Mouse (Mus musculus): Measurements from ENCODE around the gene Pomp. TPM values are rescaled to one million over a fixed set of nuclear protein-coding genes. Genes with fewer than 3 reads are reported as not detected.

Gene Pomp
- polyA plus RNA-seq, 1 experiment from 2014 or later = 392 TPM

- POLR2A ChIA-PET = interaction anchor here (0.5 kb wide), 1 partner anchor 28 kb away, joined by 3 read pairs; no protein-coding TSS in a partner anchor
- TF ChIP-seq CTCF (IDR thresholded peaks at IDR 0.05) = no peak
- ATAC-seq (no peak), DNase-seq (ENCODE audit: low read depth, low spot score) (no peak)
- in situ Hi-C loops (cut with MboI; ENCODE audit: low pct_unique_long_range_greater_than_20kb) = no loop called here
- H3K27me3 ChIP-seq = no peaks in the 10 kb centered on the region
- CTCF ChIA-PET = no interaction called here
Observed at GRCm38 (mm10) chr5:147898968-147899549, 38.8 kb downstream of the Pomp start.

- ChIA-PET POLR2A (no interaction called here), CTCF (no interaction called here)
- DNase-seq (ENCODE audit: low read depth, low spot score) (no peak), ATAC-seq (no peak)
- in situ Hi-C loops (cut with MboI; ENCODE audit: low pct_unique_long_range_greater_than_20kb) = no loop called here
- H3K27me3 ChIP-seq = no peaks in the 10 kb centered on the region
- no peak for TF ChIP-seq CTCF (IDR thresholded peaks at IDR 0.05)
Observed at GRCm38 (mm10) chr5:147902008-147902757, 41.9 kb downstream of the Pomp start.

- CTCF ChIA-PET = no interaction called here
- in situ Hi-C loops (cut with MboI; ENCODE audit: low pct_unique_long_range_greater_than_20kb) = no loop called here
- DNase-seq (ENCODE audit: low read depth, low spot score) (no peak), ATAC-seq (no peak)
- TF ChIP-seq CTCF (IDR thresholded peaks at IDR 0.05) = no peak
- POLR2A ChIA-PET = no interaction called here
- H3K27me3 ChIP-seq = no peaks in the 10 kb centered on the region
Observed at GRCm38 (mm10) chr5:147903166-147903565, 42.9 kb downstream of the Pomp start.

GRCm38 (mm10) chr5:147907144-147907543, 46.9 kb downstream of the Pomp start:
- TF ChIP-seq CTCF (IDR thresholded peaks at IDR 0.05) = peak; percentile 47
- ChIA-PET CTCF (interaction anchor here (1.6 kb wide), 2 partner anchors 13 to 22 kb away, joined by 4 to 6 read pairs; partner anchors contain the start of gene Slc46a3), POLR2A (no interaction called here)
- H3K27me3 ChIP-seq = no peaks in the 10 kb centered on the region
- in situ Hi-C loops (cut with MboI; ENCODE audit: low pct_unique_long_range_greater_than_20kb) = no loop called here
- no peak for ATAC-seq
- DNase-seq (ENCODE audit: low read depth, low spot score) = no peak

- no peak for TF ChIP-seq CTCF (IDR thresholded peaks at IDR 0.05)
- in situ Hi-C loops (cut with MboI; ENCODE audit: low pct_unique_long_range_greater_than_20kb) = no loop called here
- ChIA-PET POLR2A (no interaction called here), CTCF (interaction anchor here (1.6 kb wide), 3 partner anchors 13 to 21 kb away, joined by 3 to 6 read pairs (median 4); partner anchors contain the start of gene Slc46a3)
- H3K27me3 ChIP-seq = no peaks in the 10 kb centered on the region
- ATAC-seq (no peak), DNase-seq (ENCODE audit: low read depth, low spot score) (no peak)
Observed at GRCm38 (mm10) chr5:147907851-147908250, 47.6 kb downstream of the Pomp start.

GRCm38 (mm10) chr5:147910807-147911509, 50.7 kb downstream of the Pomp start:
- POLR2A ChIA-PET = interaction anchor here (0.6 kb wide), 1 partner anchor 350 kb away, joined by 4 read pairs; no protein-coding TSS in a partner anchor
- TF ChIP-seq CTCF (IDR thresholded peaks at IDR 0.05) = peak; percentile 54
- CTCF ChIA-PET = interaction anchor here (1.1 to 2.0 kb wide), 3 partner anchors 17 to 34 kb away, joined by 3 to 5 read pairs (median 4); partner anchors contain the start of gene Slc46a3
- in situ Hi-C loops (cut with MboI; ENCODE audit: low pct_unique_long_range_greater_than_20kb) = no loop called here
- ATAC-seq (no peak), DNase-seq (ENCODE audit: low read depth, low spot score) (no peak)
- H3K27me3 ChIP-seq = no peaks in the 10 kb centered on the region

GRCm38 (mm10) chr5:147911744-147912143, 51.5 kb downstream of the Pomp start:
- no peak for TF ChIP-seq CTCF (IDR thresholded peaks at IDR 0.05)
- ATAC-seq (no peak), DNase-seq (ENCODE audit: low read depth, low spot score) (no peak)
- H3K27me3 ChIP-seq = no peaks in the 10 kb centered on the region
- POLR2A ChIA-PET = no interaction called here
- in situ Hi-C loops (cut with MboI; ENCODE audit: low pct_unique_long_range_greater_than_20kb) = no loop called here
- CTCF ChIA-PET = no interaction called here

- H3K27me3 ChIP-seq = no peaks in the 10 kb centered on the region
- DNase-seq (ENCODE audit: low read depth, low spot score) (no peak), ATAC-seq (no peak)
- CTCF ChIA-PET = no interaction called here
- in situ Hi-C loops (cut with MboI; ENCODE audit: low pct_unique_long_range_greater_than_20kb) = no loop called here
- no peak for TF ChIP-seq CTCF (IDR thresholded peaks at IDR 0.05)
- POLR2A ChIA-PET = no interaction called here
Observed at GRCm38 (mm10) chr5:147913241-147913842, 53.1 kb downstream of the Pomp start.

GRCm38 (mm10) chr5:147915038-147915566, 54.8 kb downstream of the Pomp start:
- ChIA-PET CTCF (interaction anchor here (1.2 kb wide), 1 partner anchor 260 kb away, joined by 3 read pairs; no protein-coding TSS in a partner anchor), POLR2A (no interaction called here)
- DNase-seq (ENCODE audit: low read depth, low spot score) = no peak
- no peak for ATAC-seq
- in situ Hi-C loops (cut with MboI; ENCODE audit: low pct_unique_long_range_greater_than_20kb) = no loop called here
- no peaks in the 10 kb centered on the region for H3K27me3 ChIP-seq
- TF ChIP-seq CTCF (IDR thresholded peaks at IDR 0.05) = peak; percentile 35

GRCm38 (mm10) chr5:147916171-147916570, 55.9 kb downstream of the Pomp start:
- CTCF ChIA-PET = interaction anchor here (0.7 to 1.2 kb wide), 2 partner anchors 16 to 259 kb away, joined by 3 read pairs; no protein-coding TSS in a partner anchor
- ATAC-seq (no peak), DNase-seq (ENCODE audit: low read depth, low spot score) (no peak)
- no peaks in the 10 kb centered on the region for H3K27me3 ChIP-seq
- in situ Hi-C loops (cut with MboI; ENCODE audit: low pct_unique_long_range_greater_than_20kb) = no loop called here
- POLR2A ChIA-PET = no interaction called here
- TF ChIP-seq CTCF (IDR thresholded peaks at IDR 0.05) = no peak

Measured in Patski (cell line).